Mouse (Mus musculus) embryonic fibroblast, embryonic 13.5 days (primary cell): ENCODE measurements at regions not wholly inside any gene's neighbourhood (a gene's known extent, or its start where the extent isn't known, plus 50 kb on each side); places are given as distances from the start of the nearest gene placed in this dataset.

Experiments
- H3K27ac ChIP-seq: 2 replicates; pipeline ENCODE4 v1.5.1; 2012; ENCODE audit warnings: low read length, control low read depth, inconsistent platforms; ENCODE audit not compliant: insufficient read depth
- H3K4me1 ChIP-seq: 2 replicates; pipeline ENCODE4 v1.6.1; 2011; ENCODE audit warnings: low read length; ENCODE audit not compliant: control insufficient read depth, insufficient read depth
- H3K4me3 ChIP-seq: 2 replicates; pipeline ENCODE4 v1.5.1; 2011; ENCODE audit warnings: mild to moderate bottlenecking, control low read depth, low read length; ENCODE audit not compliant: insufficient read depth
- CTCF ChIP-seq: IDR thresholded peaks from 2 replicates; pipeline ENCODE4 v1.5.1; 2011; ENCODE audit warnings: mild to moderate bottlenecking, control low read depth, low read length, moderate library complexity, borderline replicate concordance; ENCODE audit not compliant: insufficient read depth
- POLR2A ChIP-seq: IDR thresholded peaks from 2 replicates; pipeline ENCODE4 v1.6.1; 2011; ENCODE audit warnings: low read depth, mild to moderate bottlenecking, control low read depth, low read length, moderate library complexity

DNA sequence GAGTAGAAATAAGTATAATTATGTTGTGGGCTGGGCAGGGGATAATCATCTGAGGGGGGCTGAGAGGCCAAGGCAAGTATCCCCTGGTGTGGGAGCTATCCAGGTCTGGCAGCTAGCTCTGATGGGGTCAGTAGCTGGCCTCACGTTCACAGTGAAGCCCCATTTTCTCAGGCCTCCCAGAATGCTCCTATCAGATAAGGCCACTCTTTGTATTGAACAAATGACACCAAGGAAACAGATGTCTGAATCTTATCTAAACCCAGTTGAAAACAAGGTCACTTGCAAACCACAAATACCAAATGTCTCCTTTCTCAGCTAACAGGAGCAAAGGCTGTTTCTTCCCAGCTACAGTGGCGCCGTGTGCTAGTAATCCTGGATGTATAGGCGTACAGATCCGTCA lies 137.6 kb upstream of the Sp4 start:
- TF ChIP-seq CTCF (no peak), POLR2A (no peak)
- no peaks in the 10 kb centered on the region for H3K4me1 ChIP-seq
- no peak overlapping the region for H3K27ac ChIP-seq
- H3K4me3 ChIP-seq: no peak overlapping the region

GRCm38 (mm10) chr12:118432703-118433102 lies 131.5 kb upstream of the Sp4 start:
- H3K4me3 ChIP-seq: no peak overlapping the region
- TF ChIP-seq CTCF (no peak), POLR2A (no peak)
- no peak overlapping the region for H3K27ac ChIP-seq
- H3K4me1 ChIP-seq: no peaks in the 10 kb centered on the region

- no peak overlapping the region for H3K4me3 ChIP-seq
- TF ChIP-seq POLR2A (no peak), CTCF (no peak)
- no peaks in the 10 kb centered on the region for H3K4me1 ChIP-seq
- H3K27ac ChIP-seq: no peak overlapping the region
Observed at GRCm38 (mm10) chr12:118428384-118428783, 127.1 kb upstream of the Sp4 start.

DNA sequence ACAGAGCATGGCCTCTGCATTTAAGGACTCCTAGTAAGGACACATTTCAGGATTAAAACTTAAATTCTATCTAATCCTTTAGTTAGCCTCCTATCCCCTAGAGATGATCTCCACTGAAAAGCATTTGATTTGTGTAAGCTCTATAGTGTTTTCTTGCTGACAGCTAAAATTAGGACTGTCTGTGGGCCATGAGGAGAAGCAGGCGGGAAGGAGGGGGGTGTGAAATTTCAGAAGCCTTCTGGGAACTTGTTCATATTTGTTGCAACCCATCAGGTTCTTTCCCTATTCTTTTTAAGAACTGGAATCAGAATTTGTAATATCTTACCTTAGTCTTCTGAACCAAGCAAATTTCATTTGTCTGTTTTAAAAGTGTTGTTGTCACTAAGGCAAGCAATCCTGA lies 114.7 kb upstream of the Sp4 start:
- TF ChIP-seq POLR2A (no peak), CTCF (no peak)
- no peak overlapping the region for H3K27ac ChIP-seq
- no peaks in the 10 kb centered on the region for H3K4me1 ChIP-seq
- H3K4me3 ChIP-seq: no peak overlapping the region

GRCm38 (mm10) chr12:118411767-118412430 lies 110.7 kb upstream of the Sp4 start:
- no peaks in the 10 kb centered on the region for H3K4me1 ChIP-seq
- H3K27ac ChIP-seq: no peak overlapping the region
- TF ChIP-seq POLR2A (no peak), CTCF (no peak)
- no peak overlapping the region for H3K4me3 ChIP-seq

- TF ChIP-seq POLR2A (no peak), CTCF (no peak)
- Histone ChIP-seq H3K27ac (no peak overlapping the region), H3K4me1 (no peaks in the 10 kb centered on the region), H3K4me3 (no peak overlapping the region)
Observed at GRCm38 (mm10) chr12:118410917-118411316, 109.7 kb upstream of the Sp4 start.

DNA sequence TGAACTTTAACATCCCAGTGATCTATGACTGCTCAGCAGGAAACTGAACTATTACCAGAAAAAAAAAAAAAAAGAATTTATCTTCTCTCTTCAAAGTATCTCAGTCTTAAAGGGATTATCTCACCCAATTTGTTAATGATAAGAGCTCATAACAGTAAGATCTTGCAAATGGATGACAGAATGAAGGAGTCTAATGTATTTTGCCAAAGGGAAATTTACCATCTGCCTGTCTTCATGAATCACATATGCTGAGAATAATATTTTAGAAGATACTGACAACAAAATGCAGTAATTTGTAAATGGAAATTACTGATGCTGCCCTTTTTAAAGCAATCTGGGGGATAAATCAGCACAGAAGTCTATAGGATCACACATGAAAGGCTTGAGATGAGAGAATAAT lies 103.9 kb upstream of the Sp4 start:
- Histone ChIP-seq H3K4me1 (no peaks in the 10 kb centered on the region), H3K27ac (no peak overlapping the region)
- no peak for TF ChIP-seq CTCF
- no peak for TF ChIP-seq POLR2A

GRCm38 (mm10) chr12:118404171-118404570 lies 102.9 kb upstream of the Sp4 start:
- no peak overlapping the region for H3K27ac ChIP-seq
- no peaks in the 10 kb centered on the region for H3K4me1 ChIP-seq
- TF ChIP-seq CTCF (no peak), POLR2A (no peak)
- no peak overlapping the region for H3K4me3 ChIP-seq

More for the DNA sequence above, 103.9 kb upstream of the Sp4 start:
- H3K4me3 ChIP-seq: no peak overlapping the region

DNA sequence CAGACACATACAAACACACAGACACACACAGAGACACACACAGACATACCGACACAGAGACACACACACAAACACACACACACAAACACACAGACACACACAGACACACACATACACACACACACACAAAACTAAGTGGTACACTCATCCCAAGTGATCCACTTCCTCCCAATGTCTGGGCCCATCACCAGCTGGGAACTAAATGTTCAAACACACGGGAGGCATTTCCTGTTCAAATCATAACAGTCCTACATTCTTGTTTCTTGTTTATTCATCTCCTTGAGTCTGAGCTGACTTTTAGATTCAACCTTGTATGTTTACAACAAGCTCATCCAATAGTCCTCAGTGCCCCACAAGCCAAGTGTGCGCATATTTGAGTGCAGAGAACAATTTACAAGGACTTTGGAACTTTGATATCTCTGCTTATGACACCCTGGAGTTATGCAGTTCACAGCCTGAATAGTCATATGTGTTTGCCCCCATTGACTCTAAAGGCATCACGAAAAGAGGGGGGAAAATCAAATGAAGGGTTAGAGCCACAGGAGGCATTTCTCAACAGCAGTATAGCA lies 102.4 kb upstream of the Sp4 start:
- Histone ChIP-seq H3K27ac (no peak overlapping the region), H3K4me1 (no peaks in the 10 kb centered on the region), H3K4me3 (no peak overlapping the region)
- TF ChIP-seq CTCF (no peak), POLR2A (no peak)

GRCm38 (mm10) chr12:118401377-118401776 lies 100.1 kb upstream of the Sp4 start:
- TF ChIP-seq POLR2A (no peak), CTCF (no peak)
- Histone ChIP-seq H3K4me1 (no peaks in the 10 kb centered on the region), H3K4me3 (no peak overlapping the region), H3K27ac (no peak overlapping the region)
